Mouse (Mus musculus): ENCODE data around the gene Ncoa5.

Ncoa5 gene

GRCm38 (mm10) chr2:165043729-165044128 is 9.1 kb upstream of the Ncoa5 start:
- DNase-seq: no peak

GRCm38 (mm10) chr2:165043090-165043636 is 8.5 kb upstream of the Ncoa5 start:
- no peak for DNase-seq

- DNase-seq: no peak
These were observed 7.5 kb upstream of the Ncoa5 start for GRCm38 (mm10) chr2:165042126-165042525.

GRCm38 (mm10) chr2:165037415-165037814 is 2.7 kb upstream of the Ncoa5 start:
- DNase-seq: no peak

- no peak for DNase-seq
These were observed 378 bp upstream of the Ncoa5 start for GRCm38 (mm10) chr2:165035058-165035431.

- DNase-seq: no peak
These were observed 1.4 kb downstream of the Ncoa5 start for GRCm38 (mm10) chr2:165033306-165033705.

GRCm38 (mm10) chr2:165032533-165032932 is 2.1 kb downstream of the Ncoa5 start:
- no peak for DNase-seq

GRCm38 (mm10) chr2:165027163-165027562 is 7.5 kb downstream of the Ncoa5 start:
- no peak for DNase-seq

- no peak for DNase-seq
These were observed 14.2 kb downstream of the Ncoa5 start for GRCm38 (mm10) chr2:165020490-165020889.

GRCm38 (mm10) chr2:165014935-165015334 is 19.7 kb downstream of the Ncoa5 start:
- DNase-seq: no peak

GRCm38 (mm10) chr2:165010351-165010750 is 24.3 kb downstream of the Ncoa5 start:
- no peak for DNase-seq

- no peak for DNase-seq
These were observed 25.1 kb downstream of the Ncoa5 start for GRCm38 (mm10) chr2:165009581-165009980.

GRCm38 (mm10) chr2:165009161-165009560 is 25.5 kb downstream of the Ncoa5 start:
- DNase-seq: no peak

- no peak for DNase-seq
These were observed 26.7 kb downstream of the Ncoa5 start for GRCm38 (mm10) chr2:165007986-165008385.

- DNase-seq: no peak
These were observed 27.9 kb downstream of the Ncoa5 start for GRCm38 (mm10) chr2:165006813-165007212.

- DNase-seq: no peak
These were observed 30.4 kb downstream of the Ncoa5 start for GRCm38 (mm10) chr2:165004237-165004636.

- DNase-seq: no peak
These were observed 31.6 kb downstream of the Ncoa5 start for GRCm38 (mm10) chr2:165003108-165003507.

GRCm38 (mm10) chr2:165001958-165002357 is 32.7 kb downstream of the Ncoa5 start:
- no peak for DNase-seq

- no peak for DNase-seq
These were observed 36.8 kb downstream of the Ncoa5 start for GRCm38 (mm10) chr2:164997721-164998428.

- DNase-seq: no peak
These were observed 37.6 kb downstream of the Ncoa5 start for GRCm38 (mm10) chr2:164996848-164997720.

- DNase-seq: no peak
These were observed 38.7 kb downstream of the Ncoa5 start for GRCm38 (mm10) chr2:164995976-164996375.

GRCm38 (mm10) chr2:164994659-164995428 is 39.8 kb downstream of the Ncoa5 start:
- DNase-seq: no peak

- DNase-seq: no peak
These were observed 40.5 kb downstream of the Ncoa5 start for GRCm38 (mm10) chr2:164994156-164994555.

All from thymus, postnatal 4 days (tissue).